Mouse (Mus musculus): ENCODE measurements around the gene Cep295. TPM values are rescaled to one million over a fixed set of nuclear protein-coding genes. Genes with fewer than 3 reads are reported as not detected.
"Not testable (repeated sequence)": the region's sequence is repeated elsewhere in the genome, so short reads cannot be mapped to it uniquely, and the experiment has no call there.

The Cep295 gene
- polyA plus RNA-seq, 1 experiment from 2014 or later = 11.6 TPM

- no peak for ATAC-seq (ENCODE audit: low FRiP score)
- 84% methylated on average over 2 of the region's 2 CpGs for WGBS
- Histone ChIP-seq H3K36me3 (peaks cover 65% of the 10 kb centered on the region), H3K27ac (replicated peaks) (no peak overlapping the region), H3K4me2 (no peak overlapping the region), H3K9me3 (replicated peaks) (no peaks in the 10 kb centered on the region), H3K4me3 (replicated peaks) (no peak overlapping the region), H3K27me3 (replicated peaks) (no peaks in the 10 kb centered on the region), H3K9ac (replicated peaks) (no peak overlapping the region), H3K4me1 (no peaks in the 10 kb centered on the region)
Measured at GRCm38 (mm10) chr9:15318170-15318742, 39.3 kb downstream of the Cep295 start.

- no peak overlapping the region for H3K4me3 ChIP-seq (replicated peaks)
- WGBS = 66% methylated on average over 5 of the region's 5 CpGs
- no peaks in the 10 kb centered on the region for H3K9me3 ChIP-seq (replicated peaks)
- H3K9ac ChIP-seq (replicated peaks) = no peak overlapping the region
- H3K36me3 ChIP-seq = peaks cover 63% of the 10 kb centered on the region
- H3K4me2 ChIP-seq = no peak overlapping the region
- no peaks in the 10 kb centered on the region for H3K4me1 ChIP-seq
- no peak for ATAC-seq (ENCODE audit: low FRiP score)
- H3K27me3 ChIP-seq (replicated peaks) = no peaks in the 10 kb centered on the region
- no peak overlapping the region for H3K27ac ChIP-seq (replicated peaks)
Measured at GRCm38 (mm10) chr9:15317223-15318169, 40.1 kb downstream of the Cep295 start.

- H3K4me3 ChIP-seq (replicated peaks); H3K27me3 ChIP-seq (replicated peaks); H3K4me2 ChIP-seq; H3K9ac ChIP-seq (replicated peaks); H3K9me3 ChIP-seq (replicated peaks); H3K27ac ChIP-seq (replicated peaks); ATAC-seq (ENCODE audit: low FRiP score); H3K4me1 ChIP-seq: not testable (repeated sequence)
- H3K36me3 ChIP-seq = peaks cover 61% of the 10 kb centered on the region
- 92% methylated on average over 2 of the region's 2 CpGs for WGBS
Measured at GRCm38 (mm10) chr9:15316296-15316695, 41.3 kb downstream of the Cep295 start.

- Histone ChIP-seq H3K4me3 (replicated peaks) (no peak overlapping the region), H3K4me1 (peaks cover 5% of the 10 kb centered on the region), H3K4me2 (no peak overlapping the region), H3K36me3 (peaks cover 71% of the 10 kb centered on the region), H3K9ac (replicated peaks) (no peak overlapping the region), H3K27ac (replicated peaks) (no peak overlapping the region), H3K27me3 (replicated peaks) (no peaks in the 10 kb centered on the region), H3K9me3 (replicated peaks) (no peaks in the 10 kb centered on the region)
- ATAC-seq (ENCODE audit: low FRiP score) = no peak
- WGBS = 90% methylated on average over 1 of the region's 1 CpGs
Measured at GRCm38 (mm10) chr9:15314619-15315018, 43.0 kb downstream of the Cep295 start.

- Histone ChIP-seq H3K9ac (replicated peaks) (no peak overlapping the region), H3K27ac (replicated peaks) (no peak overlapping the region), H3K9me3 (replicated peaks) (no peaks in the 10 kb centered on the region), H3K4me1 (peaks cover 14% of the 10 kb centered on the region), H3K27me3 (replicated peaks) (no peaks in the 10 kb centered on the region), H3K4me2 (no peak overlapping the region), H3K36me3 (peaks cover 80% of the 10 kb centered on the region), H3K4me3 (replicated peaks) (no peak overlapping the region)
- 93% methylated on average over 5 of the region's 5 CpGs for WGBS
- ATAC-seq (ENCODE audit: low FRiP score) = no peak
Measured at GRCm38 (mm10) chr9:15313633-15314032, 44.0 kb downstream of the Cep295 start.

GRCm38 (mm10) chr9:15312054-15312735 is 45.4 kb downstream of the Cep295 start:
- 97% methylated on average over 2 of the region's 2 CpGs for WGBS
- Histone ChIP-seq H3K27ac (replicated peaks) (no peak overlapping the region), H3K27me3 (replicated peaks) (no peaks in the 10 kb centered on the region), H3K9me3 (replicated peaks) (no peaks in the 10 kb centered on the region), H3K4me1 (peaks cover 28% of the 10 kb centered on the region), H3K36me3 (peaks cover 71% of the 10 kb centered on the region), H3K9ac (replicated peaks) (no peak overlapping the region), H3K4me3 (replicated peaks) (no peak overlapping the region), H3K4me2 (no peak overlapping the region)
- ATAC-seq (ENCODE audit: low FRiP score) = no peak

- Histone ChIP-seq H3K4me1 (peaks cover 39% of the 10 kb centered on the region), H3K36me3 (peaks cover 58% of the 10 kb centered on the region), H3K27me3 (replicated peaks) (no peaks in the 10 kb centered on the region), H3K9ac (replicated peaks) (no peak overlapping the region), H3K4me3 (replicated peaks) (no peak overlapping the region), H3K4me2 (no peak overlapping the region), H3K9me3 (replicated peaks) (no peaks in the 10 kb centered on the region), H3K27ac (replicated peaks) (no peak overlapping the region)
- ATAC-seq (ENCODE audit: low FRiP score) = no peak
- 93% methylated on average over 1 of the region's 1 CpGs for WGBS
Measured at GRCm38 (mm10) chr9:15310179-15310578, 47.4 kb downstream of the Cep295 start.

- Histone ChIP-seq H3K4me3 (replicated peaks) (no peak overlapping the region), H3K27ac (replicated peaks) (no peak overlapping the region), H3K4me1 (peaks cover 44% of the 10 kb centered on the region), H3K36me3 (peaks cover 51% of the 10 kb centered on the region), H3K4me2 (no peak overlapping the region), H3K27me3 (replicated peaks) (no peaks in the 10 kb centered on the region), H3K9ac (replicated peaks) (no peak overlapping the region), H3K9me3 (replicated peaks) (no peaks in the 10 kb centered on the region)
- no peak for ATAC-seq (ENCODE audit: low FRiP score)
- 79% methylated on average over 4 of the region's 4 CpGs for WGBS
Measured at GRCm38 (mm10) chr9:15309425-15309824, 48.2 kb downstream of the Cep295 start.

GRCm38 (mm10) chr9:15308254-15308653 is 49.3 kb downstream of the Cep295 start:
- Histone ChIP-seq H3K36me3 (peaks cover 39% of the 10 kb centered on the region), H3K9ac (replicated peaks) (no peak overlapping the region), H3K4me2 (peak overlapping the region; percentile 79; the same call in 1 of the 2 replicates), H3K4me3 (replicated peaks) (no peak overlapping the region), H3K4me1 (peaks cover 44% of the 10 kb centered on the region), H3K27ac (replicated peaks) (no peak overlapping the region), H3K27me3 (replicated peaks) (no peaks in the 10 kb centered on the region), H3K9me3 (replicated peaks) (no peaks in the 10 kb centered on the region)
- ATAC-seq (ENCODE audit: low FRiP score) = no peak
- 63% methylated on average over 2 of the region's 2 CpGs for WGBS

- peak overlapping the region; percentile 79 for H3K4me2 ChIP-seq
- peak overlapping the region; percentile 96 for H3K9ac ChIP-seq (replicated peaks)
- no peaks in the 10 kb centered on the region for H3K9me3 ChIP-seq (replicated peaks)
- no peak for ATAC-seq (ENCODE audit: low FRiP score)
- H3K4me3 ChIP-seq (replicated peaks) = peak overlapping the region; percentile 98
- peaks cover 33% of the 10 kb centered on the region for H3K36me3 ChIP-seq
- H3K27me3 ChIP-seq (replicated peaks) = no peaks in the 10 kb centered on the region
- WGBS = 10% methylated on average over 6 of the region's 6 CpGs
- H3K4me1 ChIP-seq = peaks cover 44% of the 10 kb centered on the region
- 0 out of 2 replicates have a peak overlapping the region, but pooled peaks have one; percentile 93 for H3K27ac ChIP-seq (replicated peaks)
Measured at GRCm38 (mm10) chr9:15307257-15307656, 50.3 kb downstream of the Cep295 start.

- Histone ChIP-seq H3K4me1 (peaks cover 44% of the 10 kb centered on the region), H3K36me3 (peaks cover 27% of the 10 kb centered on the region), H3K4me3 (replicated peaks) (peak within 1 kb of the TSS; percentile 98), H3K4me2 (peak within 1 kb of the TSS; percentile 79), H3K9ac (replicated peaks) (peak within 1 kb of the TSS; percentile 96), H3K9me3 (replicated peaks) (no peaks in the 10 kb centered on the region), H3K27me3 (replicated peaks) (no peaks in the 10 kb centered on the region), H3K27ac (replicated peaks) (peak within 1 kb of the TSS; percentile 93)
- peak; percentile 89 for ATAC-seq (ENCODE audit: low FRiP score)
- WGBS = under 1% methylated on average over 35 of the region's 35 CpGs
Measured at GRCm38 (mm10) chr9:15306398-15307119, 51.0 kb downstream of the Cep295 start, which contains the start of gene 4931406C07Rik. TSS of gene 4931406C07Rik (minus strand) at chr9:15306448.
